Mouse (Mus musculus): ENCODE data around the gene Rbms3. TPM values are rescaled to one million over a fixed set of nuclear protein-coding genes. Genes with fewer than 3 reads are reported as not detected.

The Rbms3 gene
- 45.3 and 45.9 TPM in 2 replicates for polyA plus RNA-seq (2014; fragmentation: Nextera tagmentation; extraction: Ambion mirVana)

- no peak for ATAC-seq (replicated peaks; ENCODE audit: insufficient number of reproducible peaks, low FRiP score, low TSS enrichment, low read depth)
- no peak for DNase-seq (ENCODE audit: low spot score)
- Histone ChIP-seq H3K27me3 (ENCODE audit: control insufficient read depth, insufficient read depth, low read length) (no peaks in the 10 kb centered on the region), H3K36me3 (replicated peaks; ENCODE audit: control insufficient read depth, insufficient read depth, low read depth, low read length) (no peaks in the 10 kb centered on the region), H3K4me2 (ENCODE audit: low read depth, low read length) (no peak within 1 kb of the TSS), H3K4me1 (ENCODE audit: control insufficient read depth, insufficient read depth, low read length) (no peaks in the 10 kb centered on the region), H3K4me3 (ENCODE audit: low read depth, low read length) (no peak within 1 kb of the TSS), H3K9me3 (replicated peaks; ENCODE audit: control insufficient read depth, low read length) (no peaks in the 10 kb centered on the region), H3K9ac (replicated peaks; ENCODE audit: low read length) (no peak within 1 kb of the TSS), H3K27ac (replicated peaks; ENCODE audit: low read depth, low read length) (no peak within 1 kb of the TSS)
- WGBS = 83% methylated on average over 9 of the region's 9 CpGs
Observed at GRCm38 (mm10) chr9:117629771-117630170, at the start of gene Rbms3. Rbms3 (minus strand) TSS chr9:117629913.

- no peak overlapping the region for H3K4me3 ChIP-seq (ENCODE audit: low read depth, low read length)
- no peak for DNase-seq (ENCODE audit: low spot score)
- H3K36me3 ChIP-seq (replicated peaks; ENCODE audit: control insufficient read depth, insufficient read depth, low read depth, low read length) = no peaks in the 10 kb centered on the region
- H3K27me3 ChIP-seq (ENCODE audit: control insufficient read depth, insufficient read depth, low read length) = no peaks in the 10 kb centered on the region
- H3K4me2 ChIP-seq (ENCODE audit: low read depth, low read length) = no peak overlapping the region
- no peaks in the 10 kb centered on the region for H3K9me3 ChIP-seq (replicated peaks; ENCODE audit: control insufficient read depth, low read length)
- H3K9ac ChIP-seq (replicated peaks; ENCODE audit: low read length) = no peak overlapping the region
- 83% methylated on average over 5 of the region's 5 CpGs for WGBS
- no peak for ATAC-seq (replicated peaks; ENCODE audit: insufficient number of reproducible peaks, low FRiP score, low TSS enrichment, low read depth)
- no peaks in the 10 kb centered on the region for H3K4me1 ChIP-seq (ENCODE audit: control insufficient read depth, insufficient read depth, low read length)
- H3K27ac ChIP-seq (replicated peaks; ENCODE audit: low read depth, low read length) = no peak overlapping the region
Observed at GRCm38 (mm10) chr9:117673311-117673710, 43.6 kb upstream of the Rbms3 start.

- no peak overlapping the region for H3K4me2 ChIP-seq (ENCODE audit: low read depth, low read length)
- no peak overlapping the region for H3K27ac ChIP-seq (replicated peaks; ENCODE audit: low read depth, low read length)
- DNase-seq (ENCODE audit: low spot score) (no peak), ATAC-seq (replicated peaks; ENCODE audit: insufficient number of reproducible peaks, low FRiP score, low TSS enrichment, low read depth) (no peak)
- H3K9ac ChIP-seq (replicated peaks; ENCODE audit: low read length) = no peak overlapping the region
- no peak overlapping the region for H3K4me3 ChIP-seq (ENCODE audit: low read depth, low read length)
- no peaks in the 10 kb centered on the region for H3K27me3 ChIP-seq (ENCODE audit: control insufficient read depth, insufficient read depth, low read length)
- WGBS = 50% methylated on average over 2 of the region's 2 CpGs
- H3K9me3 ChIP-seq (replicated peaks; ENCODE audit: control insufficient read depth, low read length) = no peaks in the 10 kb centered on the region
- no peaks in the 10 kb centered on the region for H3K36me3 ChIP-seq (replicated peaks; ENCODE audit: control insufficient read depth, insufficient read depth, low read depth, low read length)
- H3K4me1 ChIP-seq (ENCODE audit: control insufficient read depth, insufficient read depth, low read length) = no peaks in the 10 kb centered on the region
Observed at GRCm38 (mm10) chr9:117654626-117655025, 24.9 kb upstream of the Rbms3 start.

GRCm38 (mm10) chr9:117653641-117654040, 23.9 kb upstream of the Rbms3 start:
- Histone ChIP-seq H3K36me3 (replicated peaks; ENCODE audit: control insufficient read depth, insufficient read depth, low read depth, low read length) (no peaks in the 10 kb centered on the region), H3K4me3 (ENCODE audit: low read depth, low read length) (no peak overlapping the region), H3K4me2 (ENCODE audit: low read depth, low read length) (no peak overlapping the region), H3K27me3 (ENCODE audit: control insufficient read depth, insufficient read depth, low read length) (no peaks in the 10 kb centered on the region), H3K27ac (replicated peaks; ENCODE audit: low read depth, low read length) (no peak overlapping the region), H3K4me1 (ENCODE audit: control insufficient read depth, insufficient read depth, low read length) (no peaks in the 10 kb centered on the region), H3K9me3 (replicated peaks; ENCODE audit: control insufficient read depth, low read length) (no peaks in the 10 kb centered on the region), H3K9ac (replicated peaks; ENCODE audit: low read length) (no peak overlapping the region)
- ATAC-seq (replicated peaks; ENCODE audit: insufficient number of reproducible peaks, low FRiP score, low TSS enrichment, low read depth) = no peak
- 59% methylated on average over 5 of the region's 5 CpGs for WGBS
- no peak for DNase-seq (ENCODE audit: low spot score)

GRCm38 (mm10) chr9:117646131-117646530, 16.4 kb upstream of the Rbms3 start:
- no peaks in the 10 kb centered on the region for H3K36me3 ChIP-seq (replicated peaks; ENCODE audit: control insufficient read depth, insufficient read depth, low read depth, low read length)
- no peak overlapping the region for H3K4me2 ChIP-seq (ENCODE audit: low read depth, low read length)
- no peak overlapping the region for H3K4me3 ChIP-seq (ENCODE audit: low read depth, low read length)
- 70% methylated on average over 2 of the region's 2 CpGs for WGBS
- no peaks in the 10 kb centered on the region for H3K4me1 ChIP-seq (ENCODE audit: control insufficient read depth, insufficient read depth, low read length)
- ATAC-seq (replicated peaks; ENCODE audit: insufficient number of reproducible peaks, low FRiP score, low TSS enrichment, low read depth) (no peak), DNase-seq (ENCODE audit: low spot score) (no peak)
- no peaks in the 10 kb centered on the region for H3K27me3 ChIP-seq (ENCODE audit: control insufficient read depth, insufficient read depth, low read length)
- no peak overlapping the region for H3K27ac ChIP-seq (replicated peaks; ENCODE audit: low read depth, low read length)
- H3K9ac ChIP-seq (replicated peaks; ENCODE audit: low read length) = no peak overlapping the region
- H3K9me3 ChIP-seq (replicated peaks; ENCODE audit: control insufficient read depth, low read length) = no peaks in the 10 kb centered on the region

- H3K4me2 ChIP-seq (ENCODE audit: low read depth, low read length) = no peak overlapping the region
- ATAC-seq (replicated peaks; ENCODE audit: insufficient number of reproducible peaks, low FRiP score, low TSS enrichment, low read depth) = no peak
- no peak overlapping the region for H3K4me3 ChIP-seq (ENCODE audit: low read depth, low read length)
Observed at GRCm38 (mm10) chr9:117641090-117641782, 11.5 kb upstream of the Rbms3 start.

GRCm38 (mm10) chr9:117638623-117639185, 9.0 kb upstream of the Rbms3 start:
- DNase-seq (ENCODE audit: low spot score) (no peak), ATAC-seq (replicated peaks; ENCODE audit: insufficient number of reproducible peaks, low FRiP score, low TSS enrichment, low read depth) (no peak)
- Histone ChIP-seq H3K27me3 (ENCODE audit: control insufficient read depth, insufficient read depth, low read length) (no peaks in the 10 kb centered on the region), H3K4me2 (ENCODE audit: low read depth, low read length) (no peak overlapping the region), H3K36me3 (replicated peaks; ENCODE audit: control insufficient read depth, insufficient read depth, low read depth, low read length) (no peaks in the 10 kb centered on the region), H3K4me3 (ENCODE audit: low read depth, low read length) (no peak overlapping the region), H3K27ac (replicated peaks; ENCODE audit: low read depth, low read length) (no peak overlapping the region), H3K4me1 (ENCODE audit: control insufficient read depth, insufficient read depth, low read length) (no peaks in the 10 kb centered on the region), H3K9ac (replicated peaks; ENCODE audit: low read length) (no peak overlapping the region), H3K9me3 (replicated peaks; ENCODE audit: control insufficient read depth, low read length) (no peaks in the 10 kb centered on the region)
- 86% methylated on average over 5 of the region's 5 CpGs for WGBS

More at GRCm38 (mm10) chr9:117641090-117641782, 11.5 kb upstream of the Rbms3 start:
- Histone ChIP-seq H3K27me3 (ENCODE audit: control insufficient read depth, insufficient read depth, low read length) (no peaks in the 10 kb centered on the region), H3K9ac (replicated peaks; ENCODE audit: low read length) (no peak overlapping the region), H3K27ac (replicated peaks; ENCODE audit: low read depth, low read length) (no peak overlapping the region), H3K9me3 (replicated peaks; ENCODE audit: control insufficient read depth, low read length) (no peaks in the 10 kb centered on the region), H3K36me3 (replicated peaks; ENCODE audit: control insufficient read depth, insufficient read depth, low read depth, low read length) (no peaks in the 10 kb centered on the region), H3K4me1 (ENCODE audit: control insufficient read depth, insufficient read depth, low read length) (no peaks in the 10 kb centered on the region)
- 87% methylated on average over 4 of the region's 4 CpGs for WGBS
- no peak for DNase-seq (ENCODE audit: low spot score)

GRCm38 (mm10) chr9:117636492-117636891, 6.8 kb upstream of the Rbms3 start:
- no peak overlapping the region for H3K4me2 ChIP-seq (ENCODE audit: low read depth, low read length)
- DNase-seq (ENCODE audit: low spot score) (no peak), ATAC-seq (replicated peaks; ENCODE audit: insufficient number of reproducible peaks, low FRiP score, low TSS enrichment, low read depth) (no peak)
- no peak overlapping the region for H3K27ac ChIP-seq (replicated peaks; ENCODE audit: low read depth, low read length)
- no peaks in the 10 kb centered on the region for H3K9me3 ChIP-seq (replicated peaks; ENCODE audit: control insufficient read depth, low read length)
- H3K4me1 ChIP-seq (ENCODE audit: control insufficient read depth, insufficient read depth, low read length) = no peaks in the 10 kb centered on the region
- no peaks in the 10 kb centered on the region for H3K27me3 ChIP-seq (ENCODE audit: control insufficient read depth, insufficient read depth, low read length)
- H3K36me3 ChIP-seq (replicated peaks; ENCODE audit: control insufficient read depth, insufficient read depth, low read depth, low read length) = no peaks in the 10 kb centered on the region
- no peak overlapping the region for H3K4me3 ChIP-seq (ENCODE audit: low read depth, low read length)
- 85% methylated on average over 8 of the region's 8 CpGs for WGBS
- no peak overlapping the region for H3K9ac ChIP-seq (replicated peaks; ENCODE audit: low read length)
